Mouse (Mus musculus): ENCODE measurements around the gene Rps21. TPM values are rescaled to one million over a fixed set of nuclear protein-coding genes. Genes with fewer than 3 reads are reported as not detected.
A peak's percentile ranks its signal among the peaks of the same experiment; 100 is the strongest.

Gene Rps21
- polyA plus RNA-seq, 1 experiment from 2014 or later: 435 TPM

GRCm38 (mm10) chr2:180262441-180262840 is 5.3 kb downstream of the Rps21 start:
- peaks cover 8% of the 10 kb centered on the region for H3K4me1 ChIP-seq (ENCODE audit: insufficient read depth, low read length)
- peak overlapping the region; percentile 22; the same call in 1 of the 2 replicates for H3K27ac ChIP-seq (ENCODE audit: low read length)
- no peaks in the 10 kb centered on the region for H3K9me3 ChIP-seq (ENCODE audit: low read length)
- 0 out of 2 replicates have a peak, but pooled peaks have one; percentile 16 for ATAC-seq (ENCODE audit: low FRiP score, low TSS enrichment)
- no peaks in the 10 kb centered on the region for H3K27me3 ChIP-seq (ENCODE audit: insufficient read depth, low read length)
- no peak overlapping the region for H3K4me2 ChIP-seq (replicated peaks; ENCODE audit: low read depth, low read length)
- no peak overlapping the region for H3K9ac ChIP-seq (replicated peaks; ENCODE audit: low read length)
- no peak overlapping the region for H3K4me3 ChIP-seq (ENCODE audit: low read length)
- WGBS: 74% methylated on average over 3 of the region's 3 CpGs
- H3K36me3 ChIP-seq (ENCODE audit: insufficient read depth, low read length): peaks cover 37% of the 10 kb centered on the region

DNA sequence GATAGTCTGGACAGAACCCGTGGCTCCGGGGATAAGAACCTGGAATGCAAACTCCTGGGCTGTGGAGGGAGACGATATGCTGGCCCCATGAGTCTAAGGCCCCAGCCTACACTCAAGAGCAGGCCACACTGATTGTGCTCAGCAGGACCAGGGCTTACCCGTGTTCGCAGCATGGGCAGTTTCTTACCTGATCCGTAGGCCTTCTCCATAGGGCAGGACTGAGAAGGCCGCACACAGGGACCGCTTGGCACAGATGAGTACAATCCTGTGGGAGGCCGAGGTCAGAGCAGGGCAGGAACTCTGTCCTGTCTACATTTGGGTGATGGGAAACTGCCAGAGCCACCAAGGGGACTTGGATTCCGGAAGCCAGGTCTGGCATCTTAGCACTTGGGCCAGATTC is 5.7 kb downstream of the Rps21 start:
- H3K4me3 ChIP-seq (ENCODE audit: low read length): no peak overlapping the region
- no peaks in the 10 kb centered on the region for H3K9me3 ChIP-seq (ENCODE audit: low read length)
- H3K36me3 ChIP-seq (ENCODE audit: insufficient read depth, low read length): peaks cover 37% of the 10 kb centered on the region
- no peak overlapping the region for H3K4me2 ChIP-seq (replicated peaks; ENCODE audit: low read depth, low read length)
- H3K27ac ChIP-seq (ENCODE audit: low read length): peak overlapping the region; percentile 22; the same call in 1 of the 2 replicates
- H3K4me1 ChIP-seq (ENCODE audit: insufficient read depth, low read length): peaks cover 7% of the 10 kb centered on the region
- no peak for ATAC-seq (ENCODE audit: low FRiP score, low TSS enrichment)
- no peaks in the 10 kb centered on the region for H3K27me3 ChIP-seq (ENCODE audit: insufficient read depth, low read length)
- no peak overlapping the region for H3K9ac ChIP-seq (replicated peaks; ENCODE audit: low read length)
- 80% methylated on average over 10 of the region's 10 CpGs for WGBS

DNA sequence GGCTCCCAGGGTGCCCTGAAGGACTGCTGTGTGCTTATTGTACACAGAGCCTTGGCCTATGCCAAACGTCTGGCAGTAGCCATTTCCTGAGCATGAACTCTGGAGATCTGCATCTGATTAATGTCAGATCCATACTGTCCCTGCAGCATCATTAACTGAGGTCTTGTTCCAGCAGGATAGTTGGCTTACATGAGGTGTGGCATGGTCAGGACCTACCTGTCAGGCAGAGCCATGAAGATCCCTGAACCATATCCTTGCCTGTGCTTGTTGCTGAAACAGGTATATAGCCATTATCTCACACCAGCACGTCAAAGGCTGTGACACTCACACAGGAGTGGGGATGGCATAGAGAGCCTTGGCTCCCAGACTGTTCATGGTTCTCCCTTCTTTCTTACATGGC is 10.8 kb downstream of the Rps21 start:
- H3K27me3 ChIP-seq (ENCODE audit: insufficient read depth, low read length): no peaks in the 10 kb centered on the region
- no peak overlapping the region for H3K27ac ChIP-seq (ENCODE audit: low read length)
- 60% methylated on average over 2 of the region's 2 CpGs for WGBS
- ATAC-seq (ENCODE audit: low FRiP score, low TSS enrichment): no peak
- no peaks in the 10 kb centered on the region for H3K9me3 ChIP-seq (ENCODE audit: low read length)
- peaks cover 4% of the 10 kb centered on the region for H3K36me3 ChIP-seq (ENCODE audit: insufficient read depth, low read length)
- H3K4me1 ChIP-seq (ENCODE audit: insufficient read depth, low read length): peaks cover 20% of the 10 kb centered on the region
- no peak overlapping the region for H3K4me2 ChIP-seq (replicated peaks; ENCODE audit: low read depth, low read length)
- H3K9ac ChIP-seq (replicated peaks; ENCODE audit: low read length): no peak overlapping the region
- H3K4me3 ChIP-seq (ENCODE audit: low read length): no peak overlapping the region

DNA sequence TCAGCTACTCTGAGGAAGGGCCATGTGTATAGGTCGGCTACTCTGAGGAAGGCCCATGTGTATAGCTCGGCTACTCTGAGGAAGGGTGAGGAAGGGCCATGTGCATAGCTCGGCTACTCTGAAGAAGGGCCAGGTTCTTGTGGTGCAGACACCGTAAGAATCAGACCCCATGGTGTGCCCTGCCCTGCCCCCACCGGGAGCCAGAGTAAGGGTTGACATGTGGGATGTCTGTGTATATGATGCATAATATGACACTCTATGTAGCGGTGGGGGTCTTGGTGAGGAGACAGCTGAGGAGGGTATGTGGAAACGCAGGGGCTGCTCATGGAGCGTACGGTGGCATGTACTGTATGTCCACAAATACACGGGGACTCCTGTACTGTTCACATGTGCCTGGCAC is 12.2 kb downstream of the Rps21 start:
- 91% methylated on average over 10 of the region's 10 CpGs for WGBS
- Histone ChIP-seq H3K4me3 (ENCODE audit: low read length) (no peak overlapping the region), H3K4me2 (replicated peaks; ENCODE audit: low read depth, low read length) (no peak overlapping the region), H3K27me3 (ENCODE audit: insufficient read depth, low read length) (no peaks in the 10 kb centered on the region), H3K9ac (replicated peaks; ENCODE audit: low read length) (no peak overlapping the region), H3K9me3 (ENCODE audit: low read length) (no peaks in the 10 kb centered on the region), H3K27ac (ENCODE audit: low read length) (no peak overlapping the region), H3K4me1 (ENCODE audit: insufficient read depth, low read length) (peaks cover 24% of the 10 kb centered on the region), H3K36me3 (ENCODE audit: insufficient read depth, low read length) (no peaks in the 10 kb centered on the region; the same call in 1 of the 2 replicates)
- ATAC-seq (ENCODE audit: low FRiP score, low TSS enrichment): no peak

DNA sequence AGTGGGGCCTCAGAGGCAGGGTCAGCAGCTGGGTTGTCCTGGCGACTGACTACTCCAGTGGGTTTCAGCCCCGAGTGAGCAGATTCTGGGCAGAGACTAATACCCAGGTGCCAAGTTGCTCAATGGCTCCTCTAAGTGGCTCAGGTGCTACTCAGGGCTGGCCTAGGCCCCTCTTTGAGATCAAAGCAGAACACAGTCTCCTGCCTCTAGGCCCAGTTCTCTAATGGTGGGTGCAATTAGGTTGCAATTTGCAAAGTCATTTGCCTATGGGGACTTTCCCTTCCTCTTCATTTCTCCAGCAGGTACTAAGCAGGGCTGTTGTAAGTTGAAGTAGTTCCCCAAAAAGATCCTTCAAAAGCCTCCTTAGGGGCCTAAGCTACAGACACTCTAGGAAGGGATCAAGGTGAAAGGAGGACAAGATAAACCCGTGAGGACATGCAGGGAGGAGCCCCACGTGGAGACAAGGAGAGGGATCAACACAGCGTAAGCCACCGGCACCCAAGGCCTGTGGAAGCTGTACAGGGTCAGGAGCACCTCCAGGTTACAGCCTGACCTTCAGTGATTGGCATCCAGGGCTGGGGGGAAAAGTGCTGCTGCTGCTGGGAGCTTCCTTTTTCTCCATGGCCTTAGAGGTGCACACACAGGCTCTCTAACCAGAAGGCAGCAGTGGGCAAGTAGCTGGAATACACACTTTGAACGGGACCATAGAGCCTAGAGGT is 13.5 kb downstream of the Rps21 start:
- Histone ChIP-seq H3K4me3 (ENCODE audit: low read length) (no peak overlapping the region), H3K9ac (replicated peaks; ENCODE audit: low read length) (0 out of 2 replicates have a peak overlapping the region, but pooled peaks have one; percentile 11), H3K36me3 (ENCODE audit: insufficient read depth, low read length) (no peaks in the 10 kb centered on the region), H3K4me2 (replicated peaks; ENCODE audit: low read depth, low read length) (no peak overlapping the region), H3K9me3 (ENCODE audit: low read length) (no peaks in the 10 kb centered on the region), H3K4me1 (ENCODE audit: insufficient read depth, low read length) (peaks cover 24% of the 10 kb centered on the region), H3K27ac (ENCODE audit: low read length) (no peak overlapping the region), H3K27me3 (ENCODE audit: insufficient read depth, low read length) (no peaks in the 10 kb centered on the region)
- 50% methylated on average over 7 of the region's 7 CpGs for WGBS
- no peak for ATAC-seq (ENCODE audit: low FRiP score, low TSS enrichment)

GRCm38 (mm10) chr2:180271804-180272395 is 14.7 kb downstream of the Rps21 start:
- H3K27me3 ChIP-seq (ENCODE audit: insufficient read depth, low read length): no peaks in the 10 kb centered on the region
- WGBS: 63% methylated on average over 5 of the region's 5 CpGs
- H3K4me2 ChIP-seq (replicated peaks; ENCODE audit: low read depth, low read length): peak overlapping the region; percentile 73
- H3K4me1 ChIP-seq (ENCODE audit: insufficient read depth, low read length): peaks cover 34% of the 10 kb centered on the region
- H3K9ac ChIP-seq (replicated peaks; ENCODE audit: low read length): peak overlapping the region; percentile 92
- no peaks in the 10 kb centered on the region for H3K9me3 ChIP-seq (ENCODE audit: low read length)
- no peaks in the 10 kb centered on the region for H3K36me3 ChIP-seq (ENCODE audit: insufficient read depth, low read length)
- no peak for ATAC-seq (ENCODE audit: low FRiP score, low TSS enrichment)
- H3K4me3 ChIP-seq (ENCODE audit: low read length): peak overlapping the region; percentile 86; the same call in 1 of the 2 replicates
- no peak overlapping the region for H3K27ac ChIP-seq (ENCODE audit: low read length)

DNA sequence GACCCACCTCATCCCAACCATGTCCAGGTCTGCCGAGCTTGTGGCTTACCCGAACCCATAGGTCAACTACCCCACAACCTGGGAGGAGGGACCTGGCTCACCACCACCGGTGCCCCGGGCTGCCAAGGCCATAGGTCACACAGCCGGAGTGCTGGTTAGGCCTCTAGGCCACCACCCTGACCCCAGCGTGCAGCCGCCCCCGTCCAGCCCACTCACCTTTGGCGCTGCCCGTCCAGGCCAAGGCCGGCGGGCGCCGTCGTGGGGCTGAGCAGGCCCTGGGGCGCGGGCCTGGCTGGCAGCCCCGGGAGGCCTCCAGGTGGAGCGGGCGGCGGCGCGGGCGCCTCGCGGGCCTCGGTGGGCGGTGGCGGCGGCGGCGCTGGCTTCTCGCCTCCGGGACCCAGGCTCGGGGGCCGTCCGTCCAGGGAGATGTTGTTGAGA is 15.7 kb downstream of the Rps21 start:
- Histone ChIP-seq H3K4me3 (ENCODE audit: low read length) (peak overlapping the region; percentile 86), H3K27ac (ENCODE audit: low read length) (peak overlapping the region; percentile 37; the same call in 1 of the 2 replicates), H3K9ac (replicated peaks; ENCODE audit: low read length) (peak overlapping the region; percentile 92), H3K4me2 (replicated peaks; ENCODE audit: low read depth, low read length) (peak overlapping the region; percentile 73), H3K9me3 (ENCODE audit: low read length) (no peaks in the 10 kb centered on the region), H3K36me3 (ENCODE audit: insufficient read depth, low read length) (no peaks in the 10 kb centered on the region), H3K4me1 (ENCODE audit: insufficient read depth, low read length) (peaks cover 34% of the 10 kb centered on the region), H3K27me3 (ENCODE audit: insufficient read depth, low read length) (no peaks in the 10 kb centered on the region)
- WGBS: under 1% methylated on average over 19 of the region's 37 CpGs
- peak; percentile 32 for ATAC-seq (ENCODE audit: low FRiP score, low TSS enrichment)

DNA sequence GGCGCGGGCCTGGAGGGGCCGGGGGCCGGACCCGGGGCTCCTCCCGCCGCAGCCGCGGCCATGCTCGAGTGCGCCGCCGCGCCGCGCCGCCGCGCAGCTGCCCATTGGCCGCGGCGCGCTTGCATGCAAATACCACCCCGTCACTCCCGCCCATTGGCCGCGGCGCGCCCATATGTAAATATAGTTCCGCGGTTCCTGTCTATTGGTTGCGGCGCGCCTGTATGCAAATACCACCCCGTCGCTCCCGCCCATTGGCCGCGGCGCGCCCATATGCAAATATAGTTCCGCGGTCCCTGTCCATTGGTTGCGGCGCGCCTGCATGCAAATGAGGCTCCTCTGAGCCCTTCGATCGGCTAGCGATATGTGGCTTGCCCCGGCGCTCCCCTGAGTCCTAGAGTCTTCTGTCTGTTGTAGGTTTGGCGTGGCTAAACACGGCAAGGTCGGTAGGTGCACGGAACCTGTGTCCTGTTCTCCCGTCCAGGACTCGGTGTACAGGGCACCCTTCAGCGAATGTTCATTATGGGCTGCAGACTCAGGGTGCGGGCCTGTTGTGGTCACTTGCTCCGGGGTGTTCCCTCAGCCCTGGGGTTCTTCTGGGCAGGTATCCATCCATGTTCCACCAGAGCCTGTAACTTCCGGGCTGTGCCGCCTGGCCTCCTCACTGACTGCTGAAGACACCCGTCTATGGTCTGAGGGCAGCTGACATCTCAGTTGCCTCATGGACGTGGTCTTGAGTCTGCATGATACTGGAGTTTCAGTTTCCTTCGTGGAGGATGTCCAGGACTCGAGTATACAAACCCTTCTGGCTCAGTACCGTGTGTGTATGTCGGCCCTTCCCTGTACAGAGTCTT is 16.4 kb downstream of the Rps21 start, which contains the start of gene Cables2:
Cables2 (minus strand) TSS at position 103 of the 851 bp plus-strand sequence.
- peak within 1 kb of the TSS; percentile 86 for H3K4me3 ChIP-seq (ENCODE audit: low read length)
- peak; percentile 95 for ATAC-seq (ENCODE audit: low FRiP score, low TSS enrichment)
- H3K27ac ChIP-seq (ENCODE audit: low read length): peak within 1 kb of the TSS; percentile 37; the same call in 1 of the 2 replicates
- no peaks in the 10 kb centered on the region for H3K27me3 ChIP-seq (ENCODE audit: insufficient read depth, low read length)
- H3K36me3 ChIP-seq (ENCODE audit: insufficient read depth, low read length): no peaks in the 10 kb centered on the region
- H3K4me1 ChIP-seq (ENCODE audit: insufficient read depth, low read length): peaks cover 34% of the 10 kb centered on the region
- H3K9me3 ChIP-seq (ENCODE audit: low read length): no peaks in the 10 kb centered on the region
- peak within 1 kb of the TSS; percentile 73 for H3K4me2 ChIP-seq (replicated peaks; ENCODE audit: low read depth, low read length)
- peak within 1 kb of the TSS; percentile 92 for H3K9ac ChIP-seq (replicated peaks; ENCODE audit: low read length)
- WGBS: 6% methylated on average over 68 of the region's 68 CpGs

DNA sequence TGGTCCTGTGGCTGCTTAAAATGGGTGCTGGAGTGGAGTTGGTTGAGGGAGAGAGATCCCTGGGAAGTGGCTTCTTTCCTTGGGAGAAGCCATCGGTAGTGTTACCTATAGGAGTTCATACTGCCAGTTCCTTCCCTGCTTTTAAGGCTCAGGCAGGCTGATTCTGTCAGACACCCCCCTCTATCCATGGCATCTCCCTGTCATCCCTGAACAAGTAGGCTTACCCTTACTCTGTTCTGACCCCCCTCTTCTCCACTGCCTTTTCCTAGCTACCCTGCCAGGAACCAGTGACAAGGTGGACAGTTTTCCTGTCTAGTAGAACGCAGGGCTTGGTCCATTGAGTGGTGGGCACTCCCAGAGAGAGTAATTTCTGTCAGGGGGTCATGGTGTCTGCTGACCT is 17.3 kb downstream of the Rps21 start:
- no peak for ATAC-seq (ENCODE audit: low FRiP score, low TSS enrichment)
- H3K27ac ChIP-seq (ENCODE audit: low read length): no peak overlapping the region
- WGBS: 91% methylated on average over 2 of the region's 2 CpGs

More for the DNA sequence above, 17.3 kb downstream of the Rps21 start:
- H3K36me3 ChIP-seq (ENCODE audit: insufficient read depth, low read length): no peaks in the 10 kb centered on the region
- no peaks in the 10 kb centered on the region for H3K9me3 ChIP-seq (ENCODE audit: low read length)
- H3K27me3 ChIP-seq (ENCODE audit: insufficient read depth, low read length): no peaks in the 10 kb centered on the region
- no peak overlapping the region for H3K9ac ChIP-seq (replicated peaks; ENCODE audit: low read length)
- no peak overlapping the region for H3K4me3 ChIP-seq (ENCODE audit: low read length)
- no peak overlapping the region for H3K4me2 ChIP-seq (replicated peaks; ENCODE audit: low read depth, low read length)
- peaks cover 34% of the 10 kb centered on the region for H3K4me1 ChIP-seq (ENCODE audit: insufficient read depth, low read length)
